Mouse (Mus musculus) megakaryocyte, adult 5-6 weeks (primary cell): ENCODE results near the gene Dnajc27. TPM values are rescaled to one million over a fixed set of nuclear protein-coding genes. Genes with fewer than 3 reads are reported as not detected.

Experiments
- ATAC-seq: 2 replicates; pipeline ENCODE4 v1.8.0; 2016; ENCODE audit warnings: mild to moderate bottlenecking, inconsistent platforms; ENCODE audit not compliant: poor library complexity, severe bottlenecking
- total RNA-seq, 2 experiments: library from RNA; stranded (forward) in 1 of 2; stranded (reverse) in 1 of 2; fragments of 153-499, 151-499 nt in 1 of 2; fragments of 221-1000, 200-1000 nt in 1 of 2; gene quantifications; 2 replicates each; pipeline versions ENCODE4 v1.2.3 to v1.2.4; 2015 to 2017

Dnajc27 gene
- total RNA-seq, 2 experiments from 2014 or later = 2.1 to 4.3 TPM

GRCm38 (mm10) chr12:4078069-4078468, 4.3 kb upstream of the Dnajc27 start:
- no peak for ATAC-seq

DNA sequence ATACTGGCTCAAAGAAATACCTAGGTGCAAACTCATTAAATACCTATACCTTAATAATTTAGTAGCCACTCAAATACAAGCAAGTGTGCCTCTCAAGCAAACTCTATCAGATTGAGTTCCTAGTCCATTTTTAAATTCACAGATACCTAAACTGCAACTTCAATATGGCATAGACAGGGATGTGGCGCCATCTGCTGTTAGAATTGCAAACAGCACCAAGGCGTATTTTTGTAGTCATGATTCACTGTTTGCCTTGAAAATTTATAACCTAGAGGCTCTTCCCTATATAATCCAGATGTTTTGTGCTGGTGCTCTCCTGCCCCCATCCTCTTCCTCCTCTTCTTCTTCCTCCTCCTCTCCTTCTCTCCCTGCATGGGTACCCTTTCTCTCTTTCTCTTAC, 2.1 kb upstream of the Dnajc27 start:
- ATAC-seq = no peak

- ATAC-seq = no peak
These were observed 1.1 kb downstream of the Dnajc27 start for GRCm38 (mm10) chr12:4083441-4083840.

GRCm38 (mm10) chr12:4107383-4107782, 25.0 kb downstream of the Dnajc27 start:
- peak; percentile 52; the same call in 1 of the 2 replicates for ATAC-seq

GRCm38 (mm10) chr12:4116132-4116531, 33.7 kb downstream of the Dnajc27 start:
- ATAC-seq = no peak

- no peak for ATAC-seq
These were observed 34.8 kb downstream of the Dnajc27 start for GRCm38 (mm10) chr12:4117136-4117535.

DNA sequence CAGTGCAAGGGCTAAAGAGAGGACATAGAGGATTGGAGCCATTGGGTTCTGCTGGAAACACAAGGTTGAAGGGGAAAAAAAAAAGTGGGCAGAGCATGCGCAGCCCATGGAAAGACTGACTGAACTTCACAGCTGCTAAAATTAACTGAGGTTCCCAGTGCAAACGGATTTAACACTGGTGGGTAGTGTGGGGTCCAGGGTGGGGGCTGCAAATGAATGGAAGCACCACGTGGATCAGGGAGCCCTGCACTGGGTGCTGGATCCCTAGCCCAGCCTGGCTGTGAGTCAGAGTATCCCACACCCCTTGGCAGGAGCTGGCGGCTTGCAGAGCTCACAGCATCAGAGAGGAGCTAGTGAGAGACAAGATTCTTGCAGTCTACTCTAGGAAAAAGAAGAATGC, 35.2 kb downstream of the Dnajc27 start:
- no peak for ATAC-seq

GRCm38 (mm10) chr12:4127346-4127745, 45.0 kb downstream of the Dnajc27 start:
- no peak for ATAC-seq

DNA sequence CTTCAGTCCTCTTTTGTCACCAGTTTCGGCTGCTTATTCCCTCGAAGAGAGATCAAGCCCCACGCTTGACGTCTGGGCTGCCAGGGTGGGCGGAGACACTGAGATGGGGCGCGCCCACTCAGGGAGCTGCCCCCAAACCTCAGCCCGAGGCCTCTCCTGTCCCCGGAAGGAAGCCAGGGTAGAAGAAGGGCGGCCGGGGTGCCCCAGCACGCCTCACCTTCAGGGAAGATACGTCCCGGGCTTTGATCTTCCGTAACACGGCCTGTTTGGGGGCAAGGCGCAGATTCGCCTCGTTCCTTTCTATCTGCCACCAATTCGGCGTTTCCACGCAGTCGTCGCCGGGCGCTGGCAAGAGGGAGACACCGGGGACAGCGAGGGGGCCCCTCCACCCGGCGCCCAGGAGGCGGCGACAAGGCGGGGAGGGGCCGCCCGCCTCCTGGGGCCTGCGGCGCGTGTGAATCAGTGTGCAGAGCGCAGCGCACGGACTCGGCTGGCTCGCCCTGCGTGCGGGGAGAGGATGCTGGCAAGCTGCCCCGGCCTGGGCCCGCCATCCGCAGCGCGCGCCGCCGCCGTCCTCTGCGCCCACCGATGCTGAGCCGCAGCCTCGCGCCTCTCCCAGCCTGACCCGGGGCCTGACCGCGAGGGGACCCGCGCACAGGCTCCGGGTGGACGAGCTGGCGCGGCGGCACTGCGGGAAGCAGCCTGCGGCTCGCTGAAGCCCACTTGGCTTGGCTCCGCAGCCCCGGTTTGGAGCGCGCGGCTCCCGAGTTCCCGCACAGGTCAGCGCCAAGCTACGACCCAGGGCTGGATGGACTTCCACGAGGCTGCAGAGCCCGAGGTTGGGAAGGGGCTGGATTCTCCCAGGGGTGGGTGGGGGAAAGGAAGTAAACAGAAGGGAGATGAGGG, 50.8 kb downstream of the Dnajc27 start, which contains the start of gene Adcy3:
TSS of gene Adcy3 (plus strand) at position 163 of the 906 bp plus-strand sequence.
- ATAC-seq = peak; percentile 86

- ATAC-seq = no peak
These were observed 51.4 kb downstream of the Dnajc27 start for GRCm38 (mm10) chr12:4133847-4134212.

DNA sequence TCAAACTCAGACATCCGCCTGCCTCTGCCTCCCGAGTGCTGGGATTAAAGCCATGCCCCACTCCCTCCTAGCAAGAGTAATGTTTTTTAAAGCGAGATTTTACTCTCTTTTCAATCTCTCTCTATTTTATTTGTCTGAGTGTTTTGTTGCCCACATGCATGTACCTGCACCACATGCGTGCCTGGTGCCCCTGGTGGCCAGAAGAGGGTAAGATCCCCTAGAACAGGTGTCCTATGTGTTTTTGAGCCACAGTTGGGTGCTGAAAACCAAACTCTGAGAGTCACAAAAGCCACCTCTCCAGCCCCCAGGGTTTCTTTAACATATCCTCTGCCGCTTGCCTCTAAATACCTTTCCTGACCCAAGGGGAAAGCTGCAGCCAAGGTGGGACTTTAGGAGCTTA, 60.8 kb downstream of the Dnajc27 start:
- ATAC-seq = no peak

GRCm38 (mm10) chr12:4150936-4151335, 68.6 kb downstream of the Dnajc27 start:
- no peak for ATAC-seq

- ATAC-seq = no peak
These were observed 69.6 kb downstream of the Dnajc27 start for GRCm38 (mm10) chr12:4151969-4152368.

DNA sequence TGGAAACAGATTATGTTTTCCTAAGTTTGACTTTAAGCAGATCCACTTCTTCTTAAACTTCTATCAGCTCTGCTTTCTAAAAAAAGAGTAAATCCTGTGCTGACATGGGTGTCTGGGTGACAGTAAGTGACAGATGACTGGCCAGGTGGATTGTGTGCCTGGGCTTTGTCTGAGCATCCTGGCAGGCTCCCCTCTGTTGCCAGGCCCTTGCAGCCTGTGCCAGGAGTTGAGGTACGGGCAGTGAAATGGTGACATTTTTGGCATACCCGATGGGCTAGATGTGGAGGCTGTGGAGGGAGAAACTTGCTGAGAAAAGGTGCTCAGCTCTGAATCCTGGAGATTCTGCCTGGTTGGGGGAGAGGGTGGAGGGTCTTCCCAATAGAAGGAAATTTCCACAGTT, 75.1 kb downstream of the Dnajc27 start:
- no peak for ATAC-seq

DNA sequence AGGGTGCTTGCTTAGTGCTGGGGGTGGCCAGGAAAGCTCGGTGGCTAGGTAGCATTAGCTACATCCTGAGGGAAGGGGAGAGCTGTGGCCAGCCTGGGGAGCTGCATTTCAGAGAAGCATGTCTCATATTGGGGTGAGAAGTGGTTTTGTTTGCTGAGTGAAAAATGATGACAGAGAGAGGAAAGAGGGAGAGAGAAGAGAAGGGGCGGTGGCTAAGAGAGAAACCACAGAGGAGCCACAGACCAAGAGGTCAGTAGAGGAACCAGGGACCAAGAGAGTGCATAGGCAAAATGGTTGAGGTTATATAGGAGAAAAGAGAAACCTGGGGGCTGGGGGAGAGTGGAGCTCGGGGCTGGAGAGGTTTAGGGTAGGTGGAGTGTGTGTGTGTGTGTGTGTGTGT, 75.8 kb downstream of the Dnajc27 start:
- peak; percentile 30; the same call in 1 of the 2 replicates for ATAC-seq

DNA sequence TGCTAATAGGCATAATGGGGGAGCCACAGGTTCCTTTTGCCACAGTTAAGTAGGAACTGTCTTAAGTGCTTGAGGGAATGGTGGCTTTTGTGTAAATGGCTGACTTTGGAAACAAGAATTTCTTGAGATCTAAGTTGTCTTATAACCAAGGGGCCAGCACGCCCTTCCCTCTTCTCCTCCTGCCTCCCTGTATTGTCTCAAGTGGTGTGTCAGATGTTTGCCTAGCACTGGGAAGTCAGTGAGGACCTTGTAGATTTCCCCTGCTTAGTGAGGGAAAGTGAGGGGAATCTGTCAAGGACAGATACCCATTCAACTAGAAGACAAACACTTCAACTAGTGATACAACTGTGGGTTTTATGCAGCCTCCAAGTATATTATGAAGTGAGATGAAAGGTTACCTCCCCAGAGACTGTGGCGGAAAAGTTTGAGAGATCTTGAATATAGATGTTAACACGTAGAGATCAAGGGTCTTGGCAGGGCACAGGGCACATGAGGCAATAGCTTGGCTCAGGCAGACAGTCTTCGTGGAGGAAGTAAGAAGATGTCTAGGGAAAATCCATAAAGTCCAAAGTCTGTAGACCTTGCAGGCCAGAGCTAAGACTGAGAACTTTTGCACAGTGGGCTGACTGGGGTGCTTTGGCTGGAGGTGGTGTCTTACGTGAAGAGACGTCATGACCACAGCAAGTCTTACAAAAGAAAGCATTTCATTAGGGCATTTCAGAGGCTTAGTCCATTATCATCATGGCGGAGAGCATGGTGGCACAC, 76.7 kb downstream of the Dnajc27 start:
- ATAC-seq = no peak

Other genes starting within 250 kb of the Dnajc27 start
- 0.38 and 0.57 TPM in 2 replicates for gene Pomc, start 127.6 kb upstream of the Dnajc27 start, total RNA-seq (2015)
- not detected in 2 replicates for gene Pomc, start 127.6 kb upstream of the Dnajc27 start, total RNA-seq (2017)
- gene Efr3b, start 43.7 kb upstream of the Dnajc27 start, total RNA-seq (2015) = 0.09 and 0.30 TPM in 2 replicates
- 0.04 TPM in 2 replicates for gene Efr3b, start 43.7 kb upstream of the Dnajc27 start, total RNA-seq (2017)
- 0.38 and 2.5 TPM in 2 replicates for gene Adcy3, start 50.5 kb downstream of the Dnajc27 start, total RNA-seq (2015)
- 0.77 and 1.0 TPM in 2 replicates for gene Adcy3, start 50.5 kb downstream of the Dnajc27 start, total RNA-seq (2017)
- gene Ptrhd1, start 151.4 kb downstream of the Dnajc27 start, total RNA-seq (2015) = 8.7 and 10.7 TPM in 2 replicates
- 7.4 and 7.8 TPM in 2 replicates for gene Ptrhd1, start 151.4 kb downstream of the Dnajc27 start, total RNA-seq (2017)
- 11.6 and 20.2 TPM in 2 replicates for gene Cenpo, start 151.7 kb downstream of the Dnajc27 start, total RNA-seq (2015)
- 28.9 and 34.8 TPM in 2 replicates for gene Cenpo, start 151.7 kb downstream of the Dnajc27 start, total RNA-seq (2017)